Mouse (Mus musculus): ENCODE results near the gene Sccpdh.

DNA sequence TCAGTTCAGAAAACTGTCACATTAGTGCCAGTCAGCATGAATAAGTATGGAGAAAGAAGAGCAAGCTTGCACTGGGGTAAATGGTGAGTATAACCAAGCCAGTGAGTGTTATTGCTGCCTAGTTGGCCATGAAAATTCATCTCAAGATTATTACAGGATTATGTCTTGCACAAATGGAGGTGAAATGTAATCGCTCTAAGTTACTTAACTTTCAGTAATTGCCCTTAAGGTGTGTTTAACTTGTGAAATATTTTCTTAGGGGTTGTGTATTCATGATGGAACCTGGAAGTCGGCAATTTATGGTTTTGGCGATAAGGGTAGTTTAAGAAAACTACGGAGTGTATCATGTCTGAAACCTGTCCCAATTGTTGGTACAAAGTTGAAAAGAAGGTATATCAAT lies 11.3 kb downstream of the Sccpdh start:
- no peak for TF ChIP-seq POLR2A (IDR thresholded peaks at IDR 0.05; ENCODE audit: extremely low read depth, insufficient read depth, low read length)
- no peak for TF ChIP-seq CTCF (IDR thresholded peaks at IDR 0.05; ENCODE audit: extremely low read depth, insufficient read depth, low read length)
